Mouse (Mus musculus): ENCODE measurements around the gene Clptm1. TPM values are rescaled to one million over a fixed set of nuclear protein-coding genes. Genes with fewer than 3 reads are reported as not detected.
"Not testable (repeated sequence)": the region's sequence is repeated elsewhere in the genome, so short reads cannot be mapped to it uniquely, and the experiment has no call there.

Clptm1 gene
- polyA plus RNA-seq, 1 experiment from 2014 or later = 103 TPM

- H3K4me3 ChIP-seq = no peak overlapping the region
- H3K27me3 ChIP-seq = no peaks in the 10 kb centered on the region
- ATAC-seq (ENCODE audit: low FRiP score, low read depth) = no peak
- H3K4me2 ChIP-seq (replicated peaks) = no peak overlapping the region
- H3K9me3 ChIP-seq = no peaks in the 10 kb centered on the region
- WGBS = 86% methylated on average over 2 of the region's 2 CpGs
- H3K27ac ChIP-seq (replicated peaks) = no peak overlapping the region
- H3K4me1 ChIP-seq = peaks cover 5% of the 10 kb centered on the region; the same call in 1 of the 2 replicates
- H3K9ac ChIP-seq (replicated peaks) = no peak overlapping the region
- no peaks in the 10 kb centered on the region for H3K36me3 ChIP-seq
These were observed 23.8 kb upstream of the Clptm1 start for GRCm38 (mm10) chr7:19688611-19689010.

- Histone ChIP-seq H3K36me3 (no peaks in the 10 kb centered on the region), H3K9me3 (no peaks in the 10 kb centered on the region), H3K4me1 (peaks cover under 1% of the 10 kb centered on the region; the same call in 1 of the 2 replicates), H3K9ac (replicated peaks) (no peak overlapping the region), H3K4me3 (no peak overlapping the region), H3K4me2 (replicated peaks) (no peak overlapping the region), H3K27me3 (no peaks in the 10 kb centered on the region), H3K27ac (replicated peaks) (no peak overlapping the region)
- WGBS = 93% methylated on average over 10 of the region's 10 CpGs
- no peak for ATAC-seq (ENCODE audit: low FRiP score, low read depth)
These were observed 23.3 kb upstream of the Clptm1 start for GRCm38 (mm10) chr7:19688101-19688500.

GRCm38 (mm10) chr7:19686927-19687583, 22.2 kb upstream of the Clptm1 start:
- ATAC-seq (ENCODE audit: low FRiP score, low read depth) = not testable (repeated sequence)
- WGBS = 80% methylated on average over 8 of the region's 8 CpGs

GRCm38 (mm10) chr7:19686521-19686920, 21.7 kb upstream of the Clptm1 start:
- Histone ChIP-seq H3K9ac (replicated peaks) (no peak overlapping the region), H3K27ac (replicated peaks) (no peak overlapping the region), H3K36me3 (no peaks in the 10 kb centered on the region), H3K27me3 (no peaks in the 10 kb centered on the region), H3K4me3 (no peak overlapping the region), H3K4me2 (replicated peaks) (no peak overlapping the region), H3K4me1 (no peaks in the 10 kb centered on the region), H3K9me3 (no peaks in the 10 kb centered on the region)
- WGBS = 92% methylated on average over 6 of the region's 6 CpGs
- ATAC-seq (ENCODE audit: low FRiP score, low read depth) = no peak

More at GRCm38 (mm10) chr7:19686927-19687583, 22.2 kb upstream of the Clptm1 start:
- not testable (repeated sequence) for H3K4me2 ChIP-seq (replicated peaks); H3K36me3 ChIP-seq; H3K9ac ChIP-seq (replicated peaks); H3K9me3 ChIP-seq; H3K27ac ChIP-seq (replicated peaks); H3K4me3 ChIP-seq; H3K27me3 ChIP-seq; H3K4me1 ChIP-seq

- Histone ChIP-seq H3K4me2 (replicated peaks) (no peak overlapping the region), H3K4me1 (no peaks in the 10 kb centered on the region), H3K27ac (replicated peaks) (no peak overlapping the region), H3K9ac (replicated peaks) (no peak overlapping the region), H3K27me3 (no peaks in the 10 kb centered on the region), H3K36me3 (no peaks in the 10 kb centered on the region), H3K4me3 (no peak overlapping the region), H3K9me3 (no peaks in the 10 kb centered on the region)
- 68% methylated on average over 4 of the region's 4 CpGs for WGBS
- no peak for ATAC-seq (ENCODE audit: low FRiP score, low read depth)
These were observed 20.5 kb upstream of the Clptm1 start for GRCm38 (mm10) chr7:19685374-19685773.

GRCm38 (mm10) chr7:19683771-19684201, 19.0 kb upstream of the Clptm1 start:
- ATAC-seq (ENCODE audit: low FRiP score, low read depth) = no peak
- WGBS = 87% methylated on average over 6 of the region's 6 CpGs

GRCm38 (mm10) chr7:19682979-19683378, 18.1 kb upstream of the Clptm1 start:
- Histone ChIP-seq H3K9me3 (no peaks in the 10 kb centered on the region), H3K27ac (replicated peaks) (no peak overlapping the region), H3K27me3 (no peaks in the 10 kb centered on the region), H3K4me2 (replicated peaks) (no peak overlapping the region), H3K9ac (replicated peaks) (no peak overlapping the region), H3K36me3 (no peaks in the 10 kb centered on the region), H3K4me1 (no peaks in the 10 kb centered on the region), H3K4me3 (no peak overlapping the region)
- ATAC-seq (ENCODE audit: low FRiP score, low read depth) = no peak
- WGBS = 83% methylated on average over 3 of the region's 3 CpGs

More at GRCm38 (mm10) chr7:19683771-19684201, 19.0 kb upstream of the Clptm1 start:
- H3K9me3 ChIP-seq = no peaks in the 10 kb centered on the region
- no peaks in the 10 kb centered on the region for H3K27me3 ChIP-seq
- no peak overlapping the region for H3K9ac ChIP-seq (replicated peaks)
- H3K4me3 ChIP-seq = no peak overlapping the region
- H3K4me1 ChIP-seq = no peaks in the 10 kb centered on the region
- H3K27ac ChIP-seq (replicated peaks) = no peak overlapping the region
- H3K36me3 ChIP-seq = no peaks in the 10 kb centered on the region
- H3K4me2 ChIP-seq (replicated peaks) = no peak overlapping the region

- no peaks in the 10 kb centered on the region for H3K36me3 ChIP-seq
- no peak within 1 kb of the TSS for H3K9ac ChIP-seq (replicated peaks)
- H3K4me2 ChIP-seq (replicated peaks) = no peak within 1 kb of the TSS
- no peak within 1 kb of the TSS for H3K27ac ChIP-seq (replicated peaks)
- no peak for ATAC-seq (ENCODE audit: low FRiP score, low read depth)
- no peaks in the 10 kb centered on the region for H3K9me3 ChIP-seq
- WGBS = 61% methylated on average over 8 of the region's 8 CpGs
- no peaks in the 10 kb centered on the region for H3K4me1 ChIP-seq
- no peaks in the 10 kb centered on the region for H3K27me3 ChIP-seq
- H3K4me3 ChIP-seq = no peak within 1 kb of the TSS
These were observed 16.4 kb upstream of the Clptm1 start, which contains the start of the genes Gm44805 and Apoc4 for GRCm38 (mm10) chr7:19681202-19681694. Gene Gm44805 (minus strand): TSS chr7:19681423. Gene Apoc4 (minus strand): TSS chr7:19681479.

GRCm38 (mm10) chr7:19680702-19681101, 15.9 kb upstream of the Clptm1 start:
- H3K36me3 ChIP-seq = no peaks in the 10 kb centered on the region
- no peaks in the 10 kb centered on the region for H3K27me3 ChIP-seq
- no peak overlapping the region for H3K9ac ChIP-seq (replicated peaks)
- no peak overlapping the region for H3K4me2 ChIP-seq (replicated peaks)
- H3K4me3 ChIP-seq = no peak overlapping the region
- no peaks in the 10 kb centered on the region for H3K9me3 ChIP-seq
- ATAC-seq (ENCODE audit: low FRiP score, low read depth) = no peak
- no peak overlapping the region for H3K27ac ChIP-seq (replicated peaks)
- no peaks in the 10 kb centered on the region for H3K4me1 ChIP-seq
- 87% methylated on average over 2 of the region's 2 CpGs for WGBS

GRCm38 (mm10) chr7:19678901-19679300, 14.1 kb upstream of the Clptm1 start:
- Histone ChIP-seq H3K9ac (replicated peaks) (no peak overlapping the region), H3K4me1 (no peaks in the 10 kb centered on the region), H3K36me3 (no peaks in the 10 kb centered on the region), H3K27me3 (no peaks in the 10 kb centered on the region), H3K4me2 (replicated peaks) (no peak overlapping the region), H3K9me3 (no peaks in the 10 kb centered on the region), H3K27ac (replicated peaks) (no peak overlapping the region), H3K4me3 (no peak overlapping the region)
- ATAC-seq (ENCODE audit: low FRiP score, low read depth) = no peak
- 82% methylated on average over 3 of the region's 3 CpGs for WGBS

- Histone ChIP-seq H3K27ac (replicated peaks) (no peak within 1 kb of the TSS), H3K4me3 (no peak within 1 kb of the TSS), H3K27me3 (no peaks in the 10 kb centered on the region), H3K9me3 (no peaks in the 10 kb centered on the region), H3K36me3 (no peaks in the 10 kb centered on the region), H3K4me1 (no peaks in the 10 kb centered on the region), H3K9ac (replicated peaks) (no peak within 1 kb of the TSS), H3K4me2 (replicated peaks) (no peak within 1 kb of the TSS)
- no peak for ATAC-seq (ENCODE audit: low FRiP score, low read depth)
- 83% methylated on average over 8 of the region's 8 CpGs for WGBS
These were observed 13.0 kb upstream of the Clptm1 start, which contains the start of gene Apoc2 for GRCm38 (mm10) chr7:19677872-19678271. Gene Apoc2 (minus strand): TSS chr7:19677941.

- Histone ChIP-seq H3K27ac (replicated peaks) (no peak overlapping the region), H3K9me3 (no peaks in the 10 kb centered on the region), H3K4me2 (replicated peaks) (no peak overlapping the region), H3K36me3 (no peaks in the 10 kb centered on the region), H3K4me3 (no peak overlapping the region), H3K4me1 (no peaks in the 10 kb centered on the region), H3K9ac (replicated peaks) (no peak overlapping the region), H3K27me3 (no peaks in the 10 kb centered on the region)
- WGBS = 82% methylated on average over 1 of the region's 1 CpGs
- ATAC-seq (ENCODE audit: low FRiP score, low read depth) = no peak
These were observed 11.8 kb upstream of the Clptm1 start for GRCm38 (mm10) chr7:19676662-19677061.
